Mouse (Mus musculus) skeletal muscle tissue, adult 2 months (tissue): ENCODE data around the gene Pank3.
"Not testable (repeated sequence)": the region's sequence is repeated elsewhere in the genome, so short reads cannot be mapped to it uniquely, and the experiment has no call there.

Source experiments
- DNase-seq: peaks from one replicate; pipeline ENCODE4 v3.0.0-alpha.2; 2012; ENCODE audit warnings: low read depth, low spot score

Pank3 gene

GRCm38 (mm10) chr11:35840806-35841205 is 71.5 kb downstream of the Pank3 start:
- not testable (repeated sequence) for DNase-seq
